8 mouse cellular contexts compared by ENCODE assay signal in genomic region chr1:93305581-93306337, GRCm38 (mm10). TPM values are rescaled to one million over a fixed set of nuclear protein-coding genes. Genes with fewer than 3 reads are reported as not detected.
A peak's percentile ranks its signal among the peaks of the same experiment; 100 is the strongest.
DNase-seq lines count a peak whose midpoint lies in the region; ATAC-seq and TF ChIP-seq lines count a peak whose summit lies in the region.

TSS of gene Mterf4 (minus strand) at chr1:93305915.

- peaks cover 3 to 12% of the 10 kb centered on the region in 2 experiments for H3K36me3 ChIP-seq in MEL (ENCODE audit: control insufficient read depth in 1 of 2, insufficient read depth in 2 of 2, low read length in 2 of 2)
- H3K36me3 ChIP-seq in forebrain, embryonic 16.5 days (ENCODE audit: control insufficient read depth, insufficient read depth): peaks cover 8% of the 10 kb centered on the region
- H3K36me3 ChIP-seq in lung, embryonic 14.5 days (ENCODE audit: insufficient read depth): peaks cover 51% of the 10 kb centered on the region
- no peaks in the 10 kb centered on the region for H3K36me3 ChIP-seq in thymus, adult 2 months (ENCODE audit: control insufficient read depth, insufficient read depth, low read length)

- ATAC-seq in forebrain, embryonic 16.5 days: peak; percentile 97
- ATAC-seq in lung, embryonic 14.5 days (ENCODE audit: insufficient read depth): peak; percentile 92

- TF ChIP-seq POLR2A in MEL (IDR thresholded peaks at IDR 0.05; ENCODE audit: control insufficient read depth in 1 of 2, insufficient read depth in 1 of 2, low read depth in 1 of 2, low read length in 2 of 2, poor library complexity in 1 of 2): peak; percentile 66 to 94
- TF ChIP-seq POLR2A in olfactory bulb, adult 2 months (IDR thresholded peaks at IDR 0.05; ENCODE audit: insufficient read depth, low read depth, low read length): peak; percentile 45; the same call in 1 of the 2 replicates
- 0 out of 2 replicates have a peak, but pooled peaks have one; percentile 41 for TF ChIP-seq POLR2A in thymus, adult 2 months (IDR thresholded peaks at IDR 0.05; ENCODE audit: control insufficient read depth, extremely low read depth, insufficient read depth, low read length, poor library complexity)

- peak; percentile 95 for DNase-seq in MEL (ENCODE audit: low read depth, low spot score)
- peak; percentile 82 to 87 for DNase-seq in cerebellum, adult 18-20 months
- peak; percentile 79 to 83 for DNase-seq in heart, postnatal 36 days
- peak; percentile 78 to 81 for DNase-seq in layer of hippocampus, adult 2 months (ENCODE audit: low spot score in 2 of 2)
- peak; percentile 91 for DNase-seq in lung, embryonic 14.5 days
- peak; percentile 76 for DNase-seq in thymus, adult 2 months

- no peak; the same call in 1 of the 2 replicates for TF ChIP-seq RAD21 in MEL (IDR thresholded peaks at IDR 0.05; ENCODE audit: low read depth, low read length)

- peaks cover 7% of the 10 kb centered on the region for H3K79me2 ChIP-seq in MEL (ENCODE audit: control insufficient read depth, insufficient read depth, low read length, poor library complexity)

- peak within 1 kb of the TSS; percentile 90 to 99 for H3K4me3 ChIP-seq in MEL (ENCODE audit: control insufficient read depth in 1 of 2, insufficient read depth in 1 of 2, low read depth in 2 of 2, low read length in 2 of 2)
- peak within 1 kb of the TSS; percentile 85 for H3K4me3 ChIP-seq in forebrain, embryonic 16.5 days (replicated peaks; ENCODE audit: low read length)
- H3K4me3 ChIP-seq in layer of hippocampus, adult 2 months: peak within 1 kb of the TSS; percentile 99
- H3K4me3 ChIP-seq in lung, embryonic 14.5 days (ENCODE audit: low read depth, low read length): peak within 1 kb of the TSS; percentile 85
- peak within 1 kb of the TSS; percentile 69 for H3K4me3 ChIP-seq in olfactory bulb, adult 2 months (ENCODE audit: insufficient read depth, low read depth, low read length)
- peak within 1 kb of the TSS; percentile 99 for H3K4me3 ChIP-seq in thymus, adult 2 months (ENCODE audit: control insufficient read depth, insufficient read depth, low read length)

- H3K27ac ChIP-seq in MEL (ENCODE audit: control insufficient read depth, low read depth, low read length): peak within 1 kb of the TSS; percentile 20; the same call in 1 of the 2 replicates
- H3K27ac ChIP-seq in forebrain, embryonic 16.5 days (ENCODE audit: low read length): peak within 1 kb of the TSS; percentile 10; the same call in 1 of the 2 replicates
- H3K27ac ChIP-seq in layer of hippocampus, adult 2 months: peak within 1 kb of the TSS; percentile 71
- H3K27ac ChIP-seq in lung, embryonic 14.5 days (ENCODE audit: low read depth): no peak within 1 kb of the TSS
- no peak within 1 kb of the TSS for H3K27ac ChIP-seq in olfactory bulb, adult 2 months (ENCODE audit: insufficient read depth, low read depth, low read length)
- no peak within 1 kb of the TSS for H3K27ac ChIP-seq in thymus, adult 2 months (ENCODE audit: control insufficient read depth, insufficient read depth, low read length)

- no peaks in the 10 kb centered on the region for H3K9me3 ChIP-seq in MEL (replicated peaks; ENCODE audit: insufficient read depth, low read length)
- no peaks in the 10 kb centered on the region for H3K9me3 ChIP-seq in forebrain, embryonic 16.5 days (ENCODE audit: control insufficient read depth, low read length)
- H3K9me3 ChIP-seq in lung, embryonic 14.5 days (ENCODE audit: low read depth, low read length): no peaks in the 10 kb centered on the region

- no peak for TF ChIP-seq CTCF in MEL (IDR thresholded peaks at IDR 0.05 in 2 of 3, conservative IDR thresholded peaks at IDR 0.05 in 1 of 3; ENCODE audit: control insufficient read depth in 1 of 3, insufficient read depth in 1 of 3, low read depth in 2 of 3, low read length in 3 of 3, poor library complexity in 1 of 3, severe bottlenecking in 1 of 3)
- TF ChIP-seq CTCF in layer of hippocampus, adult 2 months (conservative IDR thresholded peaks at IDR 0.05): no peak
- no peak for TF ChIP-seq CTCF in lung, embryonic 14.5 days (IDR thresholded peaks at IDR 0.05; ENCODE audit: low read depth)
- no peak for TF ChIP-seq CTCF in olfactory bulb, adult 2 months (IDR thresholded peaks at IDR 0.05; ENCODE audit: insufficient read depth, low read depth, low read length)
- TF ChIP-seq CTCF in thymus, adult 2 months (IDR thresholded peaks at IDR 0.05; ENCODE audit: borderline replicate concordance, control insufficient read depth, extremely low read depth, insufficient read depth, low read length, poor library complexity): no peak

- peak within 1 kb of the TSS; percentile 93 for H3K9ac ChIP-seq in MEL (ENCODE audit: control insufficient read depth, low read depth, low read length, poor library complexity, severe bottlenecking)
- peak within 1 kb of the TSS; percentile 72 for H3K9ac ChIP-seq in forebrain, embryonic 16.5 days (replicated peaks; ENCODE audit: low read depth, low read length)
- peak within 1 kb of the TSS; percentile 79 for H3K9ac ChIP-seq in lung, embryonic 14.5 days

- no peaks in the 10 kb centered on the region for H3K27me3 ChIP-seq in MEL (ENCODE audit: control insufficient read depth in 1 of 2, insufficient read depth in 2 of 2, low read length in 2 of 2)
- H3K27me3 ChIP-seq in forebrain, embryonic 16.5 days (replicated peaks; ENCODE audit: control insufficient read depth, insufficient read depth, low read length): no peaks in the 10 kb centered on the region
- H3K27me3 ChIP-seq in lung, embryonic 14.5 days (ENCODE audit: insufficient read depth, low read length): no peaks in the 10 kb centered on the region
- H3K27me3 ChIP-seq in thymus, adult 2 months (ENCODE audit: control insufficient read depth, insufficient read depth, low read length): no peaks in the 10 kb centered on the region

- H3K4me2 ChIP-seq in forebrain, embryonic 16.5 days (ENCODE audit: low read length): peak within 1 kb of the TSS; percentile 87
- peak within 1 kb of the TSS; percentile 81 for H3K4me2 ChIP-seq in lung, embryonic 14.5 days

- WGBS in forebrain, embryonic 16.5 days: 6% methylated on average over 36 of the region's 36 CpGs
- 7% methylated on average over 36 of the region's 36 CpGs for WGBS in lung, embryonic 14.5 days
- WGBS in olfactory bulb, adult 2 months: 5% methylated on average over 36 of the region's 36 CpGs
- 5% methylated on average over 36 of the region's 36 CpGs for WGBS in thymus, adult 2 months

- peak in 1 of 2 experiments; percentile 45; a peak in 2 of 4 replicates for TF ChIP-seq EP300 in MEL (IDR thresholded peaks at IDR 0.05; ENCODE audit: low read depth in 1 of 2, low read length in 2 of 2)

- H3K4me1 ChIP-seq in MEL (ENCODE audit: control insufficient read depth in 1 of 2, insufficient read depth in 2 of 2, low read length in 2 of 2): peaks cover 0 to 4% of the 10 kb centered on the region in 2 experiments; a peak in 2 of 4 replicates
- peaks cover 12% of the 10 kb centered on the region for H3K4me1 ChIP-seq in forebrain, embryonic 16.5 days (replicated peaks; ENCODE audit: control insufficient read depth, insufficient read depth, low read length)
- no peaks in the 10 kb centered on the region for H3K4me1 ChIP-seq in lung, embryonic 14.5 days (ENCODE audit: insufficient read depth)
- H3K4me1 ChIP-seq in olfactory bulb, adult 2 months (ENCODE audit: control insufficient read depth, insufficient read depth, low read length): no peaks in the 10 kb centered on the region; the same call in 1 of the 2 replicates
- peaks cover 4% of the 10 kb centered on the region; the same call in 1 of the 2 replicates for H3K4me1 ChIP-seq in thymus, adult 2 months (replicated peaks; ENCODE audit: control insufficient read depth, insufficient read depth, low read length)

- intact Hi-C loops in heart, postnatal 36 days (cut with DNase I): loop anchor here (2.0 to 10.0 kb wide), 2 partner anchors 131 to 201 kb away; no protein-coding TSS in a partner anchor

TF ChIP-seq in MEL, 35 proteins besides CTCF, POLR2A, EP300 and RAD21 (continues in another document):
- TF ChIP-seq HCFC1 (IDR thresholded peaks at IDR 0.05; ENCODE audit: low read depth, low read length): peak; percentile 96
- TF ChIP-seq NELFE (IDR thresholded peaks at IDR 0.05; ENCODE audit: low read depth, low read length): peak; percentile 92
- 0 out of 2 replicates have a peak, but pooled peaks have one; percentile 52 for TF ChIP-seq UBTF (IDR thresholded peaks at IDR 0.05; ENCODE audit: borderline replicate concordance, insufficient read depth, low read depth, low read length)
- peak; percentile 89 for TF ChIP-seq ELF1 (IDR thresholded peaks at IDR 0.05; ENCODE audit: low read depth, low read length)
- TF ChIP-seq SMC3 (IDR thresholded peaks at IDR 0.05; ENCODE audit: low read depth, low read length): peak; percentile 13; the same call in 1 of the 2 replicates
- 0 out of 2 replicates have a peak, but pooled peaks have one; percentile 56 for TF ChIP-seq ZKSCAN1 (IDR thresholded peaks at IDR 0.05; ENCODE audit: low read depth, low read length)
- no peak; the same call in none of the 2 replicates for TF ChIP-seq CHD2 (IDR thresholded peaks at IDR 0.05; ENCODE audit: low read length)
- peak; percentile 82; the same call in 1 of the 2 replicates for TF ChIP-seq MAZ (IDR thresholded peaks at IDR 0.05; ENCODE audit: low read depth, low read length)
- peak; percentile 84 for TF ChIP-seq TCF12 (IDR thresholded peaks at IDR 0.05; ENCODE audit: low read depth, low read length)
- TF ChIP-seq POLR2AphosphoS2 (IDR thresholded peaks at IDR 0.05; ENCODE audit: low read length): peak; percentile 85
- peak; percentile 92 for TF ChIP-seq TBP (IDR thresholded peaks at IDR 0.05; ENCODE audit: low read depth, low read length)
- TF ChIP-seq BHLHE40 (IDR thresholded peaks at IDR 0.05; ENCODE audit: borderline replicate concordance, low read depth, low read length): peak; percentile 58
- peak; percentile 91 for TF ChIP-seq MXI1 (IDR thresholded peaks at IDR 0.05; ENCODE audit: low read depth, low read length)
- TF ChIP-seq GATA1 (IDR thresholded peaks at IDR 0.05; ENCODE audit: low read depth, low read length): no peak
- 0 out of 2 replicates have a peak, but pooled peaks have one; percentile 54 for TF ChIP-seq E2F4 (IDR thresholded peaks at IDR 0.05; ENCODE audit: borderline replicate concordance, low read depth, low read length)
- peak; percentile 97 for TF ChIP-seq SIN3A (IDR thresholded peaks at IDR 0.05; ENCODE audit: low read length)

RNA-seq across cellular contexts. Expression of gene Mterf4, which starts in this region (rescaled TPM):
- 29.8 and 34.6 TPM in 2 replicates for total RNA-seq in MEL (2012; rRNA removed)
- 10 to 100 TPM in 1 of 2 experiments, not detected in 1; 33.9 TPM for polyA plus RNA-seq in MEL (2012; ENCODE audit: insufficient read depth in 1 of 2, insufficient read length in 2 of 2, low read depth in 1 of 2, low replicate concordance in 2 of 2, missing spikeins in 1 of 2)
- 34.2 and 38.4 TPM in 2 replicates for polyA plus RNA-seq in forebrain, embryonic 16.5 days (2015; fragmentation: Nextera tagmentation; extraction: Ambion mirVana)
- total RNA-seq in heart, postnatal 36 days (2021): 10 to 100 TPM; 14.5 TPM
- total RNA-seq in layer of hippocampus, adult 2 months (2021): 10 to 100 TPM; 20.2 to 23.0 TPM
- polyA plus RNA-seq in lung, embryonic 14.5 days (2014; fragmentation: Nextera tagmentation; extraction: Ambion mirVana): 27.1 and 28.2 TPM in 2 replicates
- polyA plus RNA-seq in olfactory bulb, adult 2 months (2012; ENCODE audit: insufficient read depth, insufficient read length, low replicate concordance, missing spikeins): not detected in 2 replicates
- 11.1 and 11.6 TPM in 2 replicates for polyA plus RNA-seq in thymus, adult 2 months (2012; rRNA removed)

Comparison
In these comparisons a context has a peak if more than half of its experiments do, and no peak if none do; other contexts are left out.
1. H3K27ac ChIP-seq: peak in MEL (single experiment), forebrain, embryonic 16.5 days (single experiment) and layer of hippocampus, adult 2 months (single experiment); none in lung, embryonic 14.5 days (single experiment), olfactory bulb, adult 2 months (single experiment) and thymus, adult 2 months (single experiment).
2. Peak in every context shown above with its lines, with median percentiles within 50 percentile points of each other: DNase-seq, H3K4me3 ChIP-seq, H3K9ac ChIP-seq and POLR2A ChIP-seq.